Mouse (Mus musculus) forebrain, embryonic 12.5 days (tissue): ENCODE results near the gene Tbc1d16. TPM values are rescaled to one million over a fixed set of nuclear protein-coding genes. Genes with fewer than 3 reads are reported as not detected.

ENCODE experiments used
- ATAC-seq: fragments of 200-750 bp; cut with Nextera tagmentation; 2 replicates; pipeline ENCODE4 v1.8.0; 2017; ENCODE audit warnings: moderate TSS enrichment; ENCODE audit not compliant: low FRiP score
- H3K27ac ChIP-seq: fragments of 300-500 bp; sonication (generic); 2 replicates; pipeline ENCODE4 v1.5.1; 2016; ENCODE audit warnings: mild to moderate bottlenecking
- H3K27me3 ChIP-seq: fragments of 300-500 bp; sonication (generic); 2 replicates; pipeline ENCODE4 v1.6.1; 2016; ENCODE audit warnings: mild to moderate bottlenecking
- H3K36me3 ChIP-seq: fragments of 300-500 bp; sonication (generic); replicated peaks from 2 replicates; pipeline ENCODE4 v1.6.1; 2016; ENCODE audit warnings: mild to moderate bottlenecking
- H3K4me1 ChIP-seq: fragments of 300-500 bp; sonication (generic); 2 replicates; pipeline ENCODE4 v1.6.1; 2016
- H3K4me2 ChIP-seq: fragments of 300-500 bp; sonication (generic); 2 replicates; pipeline ENCODE4 v1.6.1; 2016; ENCODE audit warnings: mild to moderate bottlenecking, moderate library complexity
- H3K4me3 ChIP-seq: fragments of 300-500 bp; sonication (generic); replicated peaks from 2 replicates; pipeline ENCODE4 v1.5.1; 2016; ENCODE audit warnings: mild to moderate bottlenecking
- H3K9ac ChIP-seq: fragments of 300-500 bp; sonication (generic); 2 replicates; pipeline ENCODE4 v1.6.1; 2016; ENCODE audit warnings: mild to moderate bottlenecking
- H3K9me3 ChIP-seq: fragments of 300-500 bp; sonication (generic); 2 replicates; pipeline ENCODE4 v1.6.1; 2016
- WGBS: fragments of 180-500 bp; shearing (Covaris S2); methylation state at CpG from one replicate; pipeline ENCODE4 v1.1.7; 2016; 5-methylcytosine and 5-hydroxymethylcytosine counted together
- polyA plus RNA-seq: library from polyadenylated mRNA; unstranded; fragments of >200 nt; fragmentation: Nextera tagmentation; extraction: Ambion mirVana; gene quantifications from 2 replicates; pipeline ENCODE4 v1.2.1, GENCODE M21; 2016

Tbc1d16 gene
- polyA plus RNA-seq, 1 experiment from 2014 or later: 28.1 TPM

DNA sequence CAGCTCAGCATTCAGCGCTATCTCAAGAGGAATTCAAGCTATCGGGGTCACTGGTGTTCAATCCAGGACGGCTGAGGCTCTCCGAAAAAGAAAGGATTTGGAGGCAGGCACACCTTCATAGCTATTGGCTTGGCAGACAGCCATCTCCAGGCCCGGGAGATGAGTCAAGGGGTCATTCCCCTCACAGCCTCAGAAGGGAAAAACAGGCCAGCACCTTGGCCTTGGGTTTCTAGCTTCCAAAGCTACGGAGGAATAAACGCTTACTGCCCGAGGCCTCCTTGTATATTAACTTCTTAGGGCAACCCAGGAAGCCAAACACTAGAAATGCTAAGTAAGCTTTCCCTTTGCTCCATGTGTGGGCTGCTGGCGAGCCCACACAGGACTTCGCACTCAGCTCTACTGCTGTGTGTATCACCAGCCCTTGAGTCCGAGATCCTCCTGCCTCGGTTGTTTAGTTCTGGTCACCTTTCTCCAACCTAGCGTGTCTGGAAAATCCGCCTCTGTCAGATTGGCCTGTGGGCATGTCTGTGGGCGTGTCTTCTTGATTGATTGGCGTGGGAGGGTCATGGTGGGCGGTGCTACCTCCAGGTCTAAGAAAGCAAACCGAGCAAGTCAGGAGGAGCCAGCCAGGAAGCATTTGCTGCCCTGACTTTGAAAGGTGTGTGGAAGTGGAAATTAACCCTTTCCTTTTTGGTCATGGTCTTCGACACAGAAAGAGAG is 15.0 kb downstream of the Tbc1d16 start:
- Histone ChIP-seq H3K4me3 (no peak overlapping the region), H3K9me3 (no peaks in the 10 kb centered on the region), H3K36me3 (peaks cover 24% of the 10 kb centered on the region), H3K27ac (peak overlapping the region; percentile 14; the same call in 1 of the 2 replicates), H3K27me3 (no peaks in the 10 kb centered on the region), H3K4me1 (peaks cover 49% of the 10 kb centered on the region), H3K4me2 (no peak overlapping the region), H3K9ac (no peak overlapping the region)
- 63% methylated on average over 19 of the region's 19 CpGs for WGBS
- no peak for ATAC-seq

DNA sequence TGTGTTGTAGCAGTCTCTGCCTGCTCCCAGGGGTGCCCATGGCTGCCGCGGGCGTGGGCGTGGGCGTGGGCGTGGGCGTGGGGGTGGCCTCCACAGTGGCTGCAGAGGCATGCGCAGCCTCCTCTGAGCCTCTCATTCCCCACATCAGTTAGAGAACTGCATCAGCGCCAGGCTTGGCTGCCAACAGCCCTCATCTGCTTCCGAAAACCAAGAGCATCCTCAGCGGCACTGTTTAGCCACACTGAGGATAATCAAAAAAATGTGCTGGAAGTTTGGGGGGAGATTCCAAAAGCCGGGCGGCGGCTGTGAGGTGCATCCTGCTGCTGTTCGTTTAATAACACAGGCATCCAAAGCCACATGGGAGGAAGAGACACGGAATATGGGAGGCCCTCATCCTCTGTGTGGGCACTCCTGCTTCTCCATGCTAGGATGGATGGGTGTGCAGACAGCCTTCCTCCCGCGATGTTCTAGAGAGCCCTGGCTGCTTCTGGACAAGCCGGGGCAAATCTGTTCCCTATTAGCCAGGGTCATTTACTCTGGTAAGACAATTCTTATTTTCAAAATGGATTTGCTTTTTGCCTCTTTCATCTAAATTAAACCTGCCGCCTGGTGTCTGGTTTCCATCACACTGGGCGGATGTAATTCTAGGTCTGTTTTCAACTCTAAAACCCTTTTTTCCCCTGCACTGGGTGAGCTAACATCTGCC is 16.5 kb downstream of the Tbc1d16 start:
- ATAC-seq: no peak
- H3K27me3 ChIP-seq: no peaks in the 10 kb centered on the region
- no peak overlapping the region for H3K4me3 ChIP-seq
- H3K9ac ChIP-seq: no peak overlapping the region
- 87% methylated on average over 21 of the region's 21 CpGs for WGBS
- peaks cover 30% of the 10 kb centered on the region for H3K36me3 ChIP-seq
- peaks cover 41% of the 10 kb centered on the region for H3K4me1 ChIP-seq
- H3K4me2 ChIP-seq: no peak overlapping the region
- H3K27ac ChIP-seq: 0 out of 2 replicates have a peak overlapping the region, but pooled peaks have one; percentile 13
- no peaks in the 10 kb centered on the region for H3K9me3 ChIP-seq

DNA sequence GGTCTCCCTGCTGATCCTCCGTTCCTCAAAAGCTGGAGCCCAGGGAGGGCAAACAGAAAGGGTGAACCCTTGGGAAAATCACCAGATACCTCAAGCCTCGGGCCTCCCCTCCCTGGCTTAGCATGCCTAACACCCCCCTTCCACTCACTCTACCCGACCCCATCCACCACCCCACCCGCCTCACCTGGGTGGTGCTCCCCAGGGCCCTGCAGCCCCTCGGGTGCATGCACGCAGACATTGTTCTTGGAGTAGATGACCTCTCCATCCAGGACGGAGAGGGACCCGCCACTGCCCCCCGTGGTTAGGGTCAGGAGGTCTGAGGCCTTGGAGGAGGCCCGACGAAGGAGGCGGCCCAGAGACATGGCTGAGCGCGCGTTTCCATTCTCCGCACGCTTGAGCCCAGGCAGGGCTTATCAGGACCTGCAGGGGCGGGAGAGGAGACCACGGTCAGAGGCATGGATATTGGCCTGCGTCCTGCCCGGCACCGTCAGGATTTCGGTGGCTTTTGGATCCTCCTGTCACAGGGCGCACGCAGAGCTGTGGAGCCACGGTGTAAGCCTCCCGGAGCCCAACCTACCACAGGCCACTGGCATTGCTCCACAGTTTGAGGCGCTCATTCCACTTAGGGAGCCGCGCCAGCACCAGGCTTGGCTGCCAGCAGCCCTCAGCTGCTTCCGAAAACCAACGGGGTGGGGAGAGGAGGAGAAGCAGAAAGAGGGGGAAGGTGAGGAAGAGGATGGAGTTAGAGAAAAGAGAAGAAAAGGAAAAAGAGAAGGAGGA is 17.8 kb downstream of the Tbc1d16 start:
- Histone ChIP-seq H3K9ac (no peak overlapping the region), H3K36me3 (peaks cover 34% of the 10 kb centered on the region), H3K4me2 (no peak overlapping the region), H3K4me3 (no peak overlapping the region), H3K9me3 (no peaks in the 10 kb centered on the region), H3K27me3 (no peaks in the 10 kb centered on the region), H3K27ac (no peak overlapping the region), H3K4me1 (peaks cover 28% of the 10 kb centered on the region)
- WGBS: 60% methylated on average over 31 of the region's 32 CpGs
- no peak for ATAC-seq

DNA sequence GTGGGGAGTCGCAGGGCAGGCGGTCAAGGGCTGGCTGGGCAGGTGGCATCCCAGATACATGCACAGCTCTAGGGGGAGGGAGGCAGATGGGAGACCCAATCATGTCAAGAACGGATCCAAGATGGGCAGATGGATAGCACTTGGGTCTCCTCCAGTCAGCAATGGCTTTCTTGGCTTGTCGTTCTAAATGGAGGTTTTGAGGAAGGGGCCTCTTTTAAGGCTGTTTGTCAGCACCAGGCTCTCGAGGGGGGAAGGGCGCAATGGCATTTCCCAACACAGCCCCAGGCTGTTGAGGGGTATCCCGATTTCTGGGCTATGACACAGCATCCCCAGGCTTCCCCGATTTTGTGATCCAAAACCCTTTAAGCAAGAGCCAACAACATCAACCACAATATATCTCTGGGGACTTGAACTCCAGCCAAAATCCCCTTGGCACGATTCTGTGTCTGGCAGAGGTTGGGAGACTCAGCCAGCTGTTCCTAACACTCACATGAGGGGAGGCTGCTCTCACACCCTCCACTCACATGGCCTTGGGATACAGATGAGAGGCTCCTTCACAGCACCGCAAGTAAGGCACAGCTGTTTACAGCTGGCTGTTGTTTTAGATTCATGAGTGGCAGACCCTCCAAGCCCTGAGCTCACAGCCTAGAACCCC is 18.8 kb downstream of the Tbc1d16 start:
- H3K36me3 ChIP-seq: peaks cover 44% of the 10 kb centered on the region
- H3K4me1 ChIP-seq: peaks cover 18% of the 10 kb centered on the region
- no peak overlapping the region for H3K4me3 ChIP-seq
- no peaks in the 10 kb centered on the region for H3K9me3 ChIP-seq
- 86% methylated on average over 10 of the region's 10 CpGs for WGBS
- no peak overlapping the region for H3K4me2 ChIP-seq
- H3K27ac ChIP-seq: peak overlapping the region; percentile 1; the same call in 1 of the 2 replicates
- ATAC-seq: no peak
- no peak overlapping the region for H3K9ac ChIP-seq
- no peaks in the 10 kb centered on the region for H3K27me3 ChIP-seq

DNA sequence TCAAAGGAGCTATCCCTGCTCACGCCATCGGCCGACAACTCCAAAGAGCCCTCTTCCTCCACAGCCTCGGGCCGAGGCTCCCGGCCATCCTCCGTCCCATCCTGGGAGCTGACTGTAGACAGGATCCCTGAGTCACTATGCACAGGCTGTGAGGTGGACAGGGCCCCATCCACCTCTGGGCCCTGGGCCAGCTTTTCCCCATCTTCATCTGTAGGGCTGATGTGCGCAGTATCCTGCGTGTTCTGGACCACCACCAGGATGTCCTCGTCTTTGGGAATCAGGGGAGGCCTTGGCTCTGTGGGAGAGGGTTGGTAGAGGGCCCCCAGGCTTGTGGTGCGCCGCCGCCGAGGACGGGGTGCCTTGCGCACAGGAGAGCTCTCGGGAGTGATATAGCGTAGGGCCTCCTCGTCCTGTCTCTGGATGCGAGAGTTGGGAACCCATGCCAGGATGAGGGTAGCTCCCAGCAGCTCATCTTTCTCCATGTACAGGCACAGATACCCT is 19.4 kb downstream of the Tbc1d16 start:
- no peak for ATAC-seq
- Histone ChIP-seq H3K4me2 (no peak overlapping the region), H3K4me1 (peaks cover 14% of the 10 kb centered on the region), H3K9me3 (no peaks in the 10 kb centered on the region), H3K27ac (peak overlapping the region; percentile 1; the same call in 1 of the 2 replicates), H3K4me3 (no peak overlapping the region), H3K27me3 (no peaks in the 10 kb centered on the region), H3K36me3 (peaks cover 49% of the 10 kb centered on the region), H3K9ac (no peak overlapping the region)
- 95% methylated on average over 20 of the region's 20 CpGs for WGBS

DNA sequence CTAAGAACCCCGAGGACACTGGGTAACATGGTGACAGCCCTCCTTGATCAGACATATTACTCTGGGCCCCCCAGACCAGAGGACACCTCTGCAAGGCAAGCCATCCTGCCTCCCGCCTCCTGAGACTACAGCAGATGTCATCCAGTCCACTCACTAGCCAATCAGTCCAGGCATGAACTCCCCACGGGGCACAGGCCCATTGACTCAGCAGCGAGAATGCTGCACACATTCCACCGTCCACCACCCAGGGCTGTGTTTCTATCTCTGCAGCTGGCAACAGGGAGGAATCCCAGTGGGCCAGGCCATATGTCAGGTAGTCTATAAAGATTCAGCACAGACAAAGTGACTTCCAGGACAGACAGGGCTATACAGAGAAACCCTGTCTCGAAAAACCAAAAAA is 20.3 kb downstream of the Tbc1d16 start:
- WGBS: 87% methylated on average over 6 of the region's 6 CpGs
- Histone ChIP-seq H3K36me3 (peaks cover 53% of the 10 kb centered on the region), H3K4me2 (no peak overlapping the region)

DNA sequence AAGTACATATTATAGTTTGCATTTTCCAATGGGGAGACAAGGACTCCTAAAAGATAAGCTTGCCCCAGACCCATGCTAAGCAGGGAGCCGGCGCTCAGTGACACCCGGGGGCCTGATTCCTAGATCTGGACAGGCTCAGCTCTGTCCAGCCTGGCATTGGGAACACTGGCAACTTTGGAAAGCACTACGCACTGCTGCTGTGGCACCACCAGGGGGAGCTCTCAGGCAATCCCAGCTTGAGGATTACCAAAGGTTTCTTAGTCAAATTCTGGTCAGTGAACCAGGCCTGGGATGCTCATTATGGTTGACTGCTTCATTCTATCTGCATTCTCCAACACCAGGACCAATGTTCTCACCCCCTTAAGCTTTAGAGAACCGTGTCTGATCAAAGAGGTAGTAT is 21.7 kb downstream of the Tbc1d16 start:
- 31% methylated on average over 5 of the region's 5 CpGs for WGBS
- H3K36me3 ChIP-seq: peaks cover 63% of the 10 kb centered on the region

More for the DNA sequence above, 20.3 kb downstream of the Tbc1d16 start:
- Histone ChIP-seq H3K4me3 (no peak overlapping the region), H3K4me1 (peaks cover 8% of the 10 kb centered on the region), H3K9me3 (no peaks in the 10 kb centered on the region), H3K27ac (no peak overlapping the region), H3K9ac (no peak overlapping the region), H3K27me3 (no peaks in the 10 kb centered on the region)
- no peak for ATAC-seq

DNA sequence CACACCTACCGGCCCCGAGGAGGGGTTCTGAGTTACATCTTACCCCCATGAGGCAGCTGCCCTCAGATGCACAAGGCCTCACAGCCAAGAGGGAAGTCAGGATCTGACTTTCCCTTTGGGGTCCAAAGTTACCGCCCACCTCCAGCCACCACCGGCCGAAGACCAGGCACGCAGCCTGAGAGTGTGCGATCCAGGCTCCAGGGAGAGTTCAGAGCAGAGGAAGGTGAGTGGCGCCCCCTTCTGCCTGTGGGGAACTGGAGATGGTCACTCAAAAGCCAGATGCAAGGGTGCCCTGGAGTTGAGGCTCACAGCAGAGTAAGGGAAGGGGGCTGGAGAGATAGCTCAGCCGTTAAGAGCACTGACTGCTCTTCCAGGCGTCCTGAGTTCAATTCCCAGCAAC is 22.6 kb downstream of the Tbc1d16 start:
- no peaks in the 10 kb centered on the region for H3K9me3 ChIP-seq
- no peak overlapping the region for H3K27ac ChIP-seq
- WGBS: 84% methylated on average over 10 of the region's 10 CpGs
- H3K9ac ChIP-seq: no peak overlapping the region
- H3K36me3 ChIP-seq: peaks cover 64% of the 10 kb centered on the region
- no peaks in the 10 kb centered on the region for H3K27me3 ChIP-seq
- H3K4me1 ChIP-seq: peaks cover 7% of the 10 kb centered on the region
- no peak for ATAC-seq
- no peak overlapping the region for H3K4me2 ChIP-seq
- no peak overlapping the region for H3K4me3 ChIP-seq

More for the DNA sequence above, 21.7 kb downstream of the Tbc1d16 start:
- Histone ChIP-seq H3K9ac (no peak overlapping the region), H3K4me3 (no peak overlapping the region), H3K4me2 (no peak overlapping the region), H3K9me3 (no peaks in the 10 kb centered on the region), H3K27me3 (no peaks in the 10 kb centered on the region), H3K4me1 (peaks cover 8% of the 10 kb centered on the region), H3K27ac (no peak overlapping the region)
- no peak for ATAC-seq

DNA sequence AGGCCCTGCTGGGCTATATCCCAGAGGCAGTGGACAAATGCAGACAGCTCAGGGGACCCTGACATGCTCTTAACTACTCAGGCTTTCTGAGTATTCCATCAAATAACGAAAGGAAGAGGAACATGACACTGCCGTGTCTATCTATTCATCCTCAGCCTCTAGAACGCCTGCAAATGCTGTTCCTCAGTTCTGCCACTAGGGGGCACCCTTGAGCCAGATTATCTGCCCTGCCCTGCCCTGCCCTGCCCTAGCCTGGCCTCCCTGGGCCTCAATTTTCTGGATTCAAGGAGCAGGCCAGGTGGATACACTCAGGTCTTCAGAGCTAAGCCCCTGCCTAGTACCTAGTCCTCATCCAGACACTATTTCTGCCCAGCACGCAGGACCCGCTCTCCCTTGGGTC is 24.9 kb downstream of the Tbc1d16 start:
- H3K4me2 ChIP-seq: no peak overlapping the region
- 45% methylated on average over 5 of the region's 5 CpGs for WGBS
- H3K27me3 ChIP-seq: no peaks in the 10 kb centered on the region
- no peak overlapping the region for H3K27ac ChIP-seq
- H3K4me1 ChIP-seq: no peaks in the 10 kb centered on the region; the same call in 1 of the 2 replicates
- no peak overlapping the region for H3K9ac ChIP-seq
- H3K4me3 ChIP-seq: no peak overlapping the region
- no peaks in the 10 kb centered on the region for H3K9me3 ChIP-seq
- H3K36me3 ChIP-seq: peaks cover 59% of the 10 kb centered on the region
- ATAC-seq: 0 out of 2 replicates have a peak, but pooled peaks have one; percentile 19

DNA sequence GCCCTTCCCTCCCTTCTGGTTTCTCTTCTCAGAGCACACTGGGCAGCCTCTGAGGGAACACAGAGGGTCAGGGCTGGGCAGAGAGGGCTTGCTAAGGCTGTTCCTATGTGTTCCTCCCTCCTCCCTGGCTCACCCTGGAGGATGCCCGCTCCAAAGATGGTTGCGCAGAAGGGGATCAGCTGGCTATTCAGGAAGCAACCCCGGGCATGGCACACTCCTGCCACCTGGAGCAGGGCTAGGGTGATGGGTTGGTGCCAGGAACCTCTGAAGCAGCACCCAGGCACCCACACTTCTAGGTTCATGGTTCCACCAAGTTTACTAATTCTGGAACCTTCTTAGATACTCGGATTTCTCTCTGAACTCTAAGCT is 29.1 kb downstream of the Tbc1d16 start:
- Histone ChIP-seq H3K4me2 (no peak overlapping the region), H3K27me3 (no peaks in the 10 kb centered on the region), H3K27ac (peak overlapping the region; percentile 38; the same call in 1 of the 2 replicates), H3K36me3 (peaks cover 34% of the 10 kb centered on the region), H3K9me3 (no peaks in the 10 kb centered on the region), H3K4me3 (no peak overlapping the region), H3K4me1 (peaks cover 6% of the 10 kb centered on the region; the same call in 1 of the 2 replicates), H3K9ac (no peak overlapping the region)
- ATAC-seq: no peak
- WGBS: 87% methylated on average over 4 of the region's 4 CpGs

DNA sequence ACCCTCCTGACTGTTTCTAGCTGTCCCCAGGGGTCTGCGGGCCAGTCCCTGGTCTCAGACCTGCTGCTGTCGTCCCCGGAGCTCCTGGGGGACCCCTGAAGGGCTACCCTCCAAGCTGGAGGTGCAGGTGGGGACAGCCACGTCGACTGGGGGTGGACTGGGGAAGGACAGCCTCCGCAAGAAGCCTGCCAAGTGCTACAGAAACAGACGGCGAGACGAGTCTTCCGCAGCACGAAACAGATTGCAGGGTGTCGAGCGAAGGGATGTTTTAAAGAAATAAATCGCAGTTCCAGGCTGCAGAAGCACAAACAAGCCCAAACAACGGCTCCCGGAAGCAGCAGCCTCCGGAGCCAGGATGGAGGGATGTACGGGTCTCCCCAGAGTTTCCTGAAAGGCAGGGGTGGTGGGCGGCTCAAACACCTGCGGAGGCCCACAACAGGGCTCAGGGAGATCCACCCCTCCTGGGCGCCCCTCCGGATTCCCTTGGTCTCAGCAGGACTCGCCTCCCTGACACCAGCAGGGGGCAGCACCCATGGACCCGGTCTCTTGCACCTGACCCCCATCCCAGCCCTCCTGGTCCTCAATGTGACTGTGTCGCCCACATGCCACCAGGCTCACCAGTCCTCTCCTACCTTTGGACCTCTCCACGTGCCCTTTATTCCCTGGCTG is 29.6 kb downstream of the Tbc1d16 start:
- Histone ChIP-seq H3K4me2 (no peak overlapping the region), H3K9ac (no peak overlapping the region), H3K4me1 (peaks cover 6% of the 10 kb centered on the region; the same call in 1 of the 2 replicates), H3K9me3 (no peaks in the 10 kb centered on the region), H3K27me3 (no peaks in the 10 kb centered on the region), H3K27ac (peak overlapping the region; percentile 38; the same call in 1 of the 2 replicates), H3K36me3 (peaks cover 29% of the 10 kb centered on the region), H3K4me3 (no peak overlapping the region)
- ATAC-seq: no peak
- WGBS: 58% methylated on average over 26 of the region's 26 CpGs
